Mouse (Mus musculus) forebrain, embryonic 12.5 days (tissue): ENCODE results near the gene Zdhhc1. TPM values are rescaled to one million over a fixed set of nuclear protein-coding genes. Genes with fewer than 3 reads are reported as not detected.
A peak's percentile ranks its signal among the peaks of the same experiment; 100 is the strongest.

ENCODE experiments used
- ATAC-seq: fragments of 200-750 bp; cut with Nextera tagmentation; 2 replicates; pipeline ENCODE4 v1.8.0; 2017; ENCODE audit warnings: moderate TSS enrichment; ENCODE audit not compliant: low FRiP score
- H3K27ac ChIP-seq: fragments of 300-500 bp; sonication (generic); 2 replicates; pipeline ENCODE4 v1.5.1; 2016; ENCODE audit warnings: mild to moderate bottlenecking
- H3K27me3 ChIP-seq: fragments of 300-500 bp; sonication (generic); 2 replicates; pipeline ENCODE4 v1.6.1; 2016; ENCODE audit warnings: mild to moderate bottlenecking
- H3K36me3 ChIP-seq: fragments of 300-500 bp; sonication (generic); replicated peaks from 2 replicates; pipeline ENCODE4 v1.6.1; 2016; ENCODE audit warnings: mild to moderate bottlenecking
- H3K4me1 ChIP-seq: fragments of 300-500 bp; sonication (generic); 2 replicates; pipeline ENCODE4 v1.6.1; 2016
- H3K4me2 ChIP-seq: fragments of 300-500 bp; sonication (generic); 2 replicates; pipeline ENCODE4 v1.6.1; 2016; ENCODE audit warnings: mild to moderate bottlenecking, moderate library complexity
- H3K4me3 ChIP-seq: fragments of 300-500 bp; sonication (generic); replicated peaks from 2 replicates; pipeline ENCODE4 v1.5.1; 2016; ENCODE audit warnings: mild to moderate bottlenecking
- H3K9ac ChIP-seq: fragments of 300-500 bp; sonication (generic); 2 replicates; pipeline ENCODE4 v1.6.1; 2016; ENCODE audit warnings: mild to moderate bottlenecking
- H3K9me3 ChIP-seq: fragments of 300-500 bp; sonication (generic); 2 replicates; pipeline ENCODE4 v1.6.1; 2016
- WGBS: fragments of 180-500 bp; shearing (Covaris S2); methylation state at CpG from one replicate; pipeline ENCODE4 v1.1.7; 2016; 5-methylcytosine and 5-hydroxymethylcytosine counted together
- polyA plus RNA-seq: library from polyadenylated mRNA; unstranded; fragments of >200 nt; fragmentation: Nextera tagmentation; extraction: Ambion mirVana; gene quantifications from 2 replicates; pipeline ENCODE4 v1.2.1, GENCODE M21; 2016

The Zdhhc1 gene
- polyA plus RNA-seq, 1 experiment from 2014 or later, result 26.1 TPM

DNA sequence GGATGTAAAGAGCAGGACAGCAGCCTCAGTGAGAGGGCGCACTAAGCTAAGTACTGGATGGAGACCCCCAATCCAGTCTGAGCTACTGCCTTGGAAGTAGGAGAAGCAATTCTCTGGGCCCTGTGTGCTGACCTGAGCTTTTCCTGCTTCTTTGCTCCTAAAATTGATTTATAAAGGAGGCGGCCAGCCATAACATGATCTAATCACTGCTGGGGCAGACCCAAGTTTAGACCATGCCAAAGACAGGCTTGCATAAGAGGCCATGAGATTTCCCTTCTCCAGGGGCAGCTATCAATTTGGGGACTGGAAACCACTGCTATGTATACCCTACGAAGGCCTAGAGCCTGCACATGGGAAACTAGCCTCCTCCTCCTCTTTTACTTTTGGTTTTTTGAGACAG lies 32.6 kb upstream of the Zdhhc1 start:
- no peak overlapping the region for H3K4me2 ChIP-seq
- no peak for ATAC-seq
- no peak overlapping the region for H3K4me3 ChIP-seq
- peaks cover 11% of the 10 kb centered on the region for H3K4me1 ChIP-seq
- H3K36me3 ChIP-seq, result peaks cover 23% of the 10 kb centered on the region
- no peaks in the 10 kb centered on the region for H3K9me3 ChIP-seq
- no peaks in the 10 kb centered on the region for H3K27me3 ChIP-seq
- H3K9ac ChIP-seq, result no peak overlapping the region
- H3K27ac ChIP-seq, result no peak overlapping the region
- WGBS, result 89% methylated on average over 3 of the region's 3 CpGs

DNA sequence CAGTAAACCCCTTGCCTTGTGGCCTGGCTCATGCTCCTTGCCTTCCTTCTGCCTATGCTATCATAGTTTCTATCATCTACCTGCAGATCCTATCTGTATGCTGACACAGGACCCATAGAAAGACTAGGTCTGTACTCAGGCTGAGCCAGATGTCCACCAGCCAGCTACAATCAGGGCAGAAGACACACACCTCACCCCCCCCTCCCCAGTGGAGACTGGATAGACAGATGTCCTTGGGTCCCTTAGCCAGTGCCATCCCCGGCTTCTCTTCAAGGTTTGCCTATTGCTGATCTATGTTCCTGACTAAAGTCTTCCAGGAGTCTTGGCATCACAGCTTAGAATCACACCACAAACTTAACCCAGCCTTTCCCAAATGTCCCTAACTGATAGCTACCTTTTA lies 31.5 kb upstream of the Zdhhc1 start:
- 100% methylated on average over 1 of the region's 1 CpGs for WGBS
- no peak for ATAC-seq
- Histone ChIP-seq H3K27me3 (no peaks in the 10 kb centered on the region), H3K4me2 (no peak overlapping the region), H3K27ac (no peak overlapping the region), H3K4me3 (no peak overlapping the region), H3K9ac (no peak overlapping the region), H3K9me3 (no peaks in the 10 kb centered on the region), H3K36me3 (peaks cover 28% of the 10 kb centered on the region), H3K4me1 (peaks cover 6% of the 10 kb centered on the region)

DNA sequence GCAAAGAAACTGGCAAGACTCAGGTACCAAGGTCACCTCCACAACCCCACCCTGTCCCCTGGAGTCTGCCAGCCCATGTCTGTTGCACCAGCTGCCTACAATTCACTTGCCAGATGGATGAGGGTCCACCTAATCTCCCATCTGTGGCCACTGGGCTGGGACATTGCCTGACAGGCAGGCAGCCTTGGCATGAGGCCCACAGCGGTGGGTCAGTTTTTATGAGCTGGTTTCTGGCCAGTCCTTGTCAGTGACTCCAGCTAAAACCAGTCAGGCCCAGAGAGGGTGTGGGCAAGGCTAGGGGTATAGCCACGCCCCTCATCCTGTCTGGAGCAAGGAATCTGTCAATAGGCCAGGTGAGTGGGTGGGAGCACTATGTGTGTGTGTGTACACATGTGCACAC lies 30.4 kb upstream of the Zdhhc1 start:
- no peak overlapping the region for H3K4me3 ChIP-seq
- H3K27ac ChIP-seq, result no peak overlapping the region
- H3K27me3 ChIP-seq, result no peaks in the 10 kb centered on the region
- no peak for ATAC-seq
- no peak overlapping the region for H3K9ac ChIP-seq
- peaks cover 37% of the 10 kb centered on the region for H3K36me3 ChIP-seq
- WGBS, result 90% methylated on average over 2 of the region's 2 CpGs
- peaks cover 6% of the 10 kb centered on the region for H3K4me1 ChIP-seq
- H3K9me3 ChIP-seq, result no peaks in the 10 kb centered on the region
- no peak overlapping the region for H3K4me2 ChIP-seq

DNA sequence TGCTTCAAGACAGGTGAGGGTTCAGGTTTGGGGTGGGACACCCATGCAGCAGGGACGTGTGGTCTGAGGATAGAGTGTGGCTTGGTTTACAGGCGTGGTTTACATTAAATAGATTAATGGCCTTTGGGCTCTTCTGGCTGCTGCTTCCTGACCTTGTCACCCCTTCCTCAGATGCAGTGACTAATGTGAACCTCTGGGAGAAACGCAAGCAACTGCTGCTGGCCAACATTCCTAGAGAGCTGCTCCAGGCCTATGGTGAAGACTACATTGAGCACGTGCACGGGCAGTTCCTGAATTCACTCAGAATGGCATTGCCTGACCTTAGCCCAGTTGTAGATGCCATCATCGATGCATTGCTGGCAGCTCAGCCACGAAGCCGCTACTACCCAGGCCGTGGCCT lies 26.2 kb upstream of the Zdhhc1 start:
- H3K36me3 ChIP-seq, result peaks cover 29% of the 10 kb centered on the region
- no peak overlapping the region for H3K27ac ChIP-seq
- ATAC-seq, result no peak
- no peak overlapping the region for H3K4me3 ChIP-seq
- peaks cover 18% of the 10 kb centered on the region for H3K27me3 ChIP-seq
- H3K9me3 ChIP-seq, result no peaks in the 10 kb centered on the region
- no peak overlapping the region for H3K9ac ChIP-seq
- peaks cover 43% of the 10 kb centered on the region for H3K4me1 ChIP-seq
- H3K4me2 ChIP-seq, result no peak overlapping the region
- WGBS, result 86% methylated on average over 9 of the region's 9 CpGs

DNA sequence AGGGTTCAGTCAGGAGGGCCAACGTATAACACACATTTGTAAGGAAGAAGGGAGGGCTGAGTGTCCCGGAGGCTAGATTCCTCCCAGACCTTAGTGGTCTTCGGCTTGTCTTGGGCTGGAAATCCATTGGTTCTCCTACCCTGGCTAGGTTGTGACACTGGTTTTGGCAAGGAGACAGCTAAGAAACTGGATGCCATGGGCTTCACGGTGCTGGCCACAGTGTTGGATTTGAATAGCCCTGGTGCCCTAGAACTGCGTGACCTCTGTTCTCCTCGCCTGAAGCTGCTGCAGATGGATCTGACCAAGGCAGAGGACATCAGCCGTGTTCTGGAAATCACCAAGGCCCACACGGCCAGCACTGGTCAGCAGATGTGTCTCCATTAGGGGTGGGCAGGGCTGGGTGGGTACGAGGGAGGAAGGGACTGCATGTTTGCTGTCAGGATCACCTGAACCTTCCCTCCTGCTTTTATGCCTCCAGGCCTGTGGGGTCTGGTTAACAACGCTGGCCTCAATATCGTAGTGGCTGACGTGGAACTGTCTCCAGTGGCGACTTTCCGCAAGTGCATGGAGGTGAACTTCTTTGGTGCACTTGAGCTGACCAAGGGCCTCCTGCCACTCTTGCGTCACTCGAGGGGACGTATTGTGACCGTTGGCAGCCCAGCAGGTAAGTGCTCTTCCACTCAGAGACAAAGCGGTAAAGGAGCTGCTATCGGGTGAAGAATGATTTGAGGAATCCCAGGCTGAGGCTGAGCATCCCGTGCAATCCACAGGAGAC lies 25.5 kb upstream of the Zdhhc1 start:
- Histone ChIP-seq H3K36me3 (peaks cover 29% of the 10 kb centered on the region), H3K9me3 (no peaks in the 10 kb centered on the region), H3K9ac (no peak overlapping the region), H3K27ac (no peak overlapping the region), H3K27me3 (peaks cover 25% of the 10 kb centered on the region), H3K4me2 (no peak overlapping the region), H3K4me3 (no peak overlapping the region), H3K4me1 (peaks cover 46% of the 10 kb centered on the region)
- no peak for ATAC-seq
- 88% methylated on average over 21 of the region's 21 CpGs for WGBS

- Histone ChIP-seq H3K27ac (peak overlapping the region; percentile 75), H3K4me3 (no peak overlapping the region), H3K36me3 (peaks cover 29% of the 10 kb centered on the region), H3K4me1 (peaks cover 50% of the 10 kb centered on the region), H3K4me2 (peak overlapping the region; percentile 95), H3K27me3 (peaks cover 35% of the 10 kb centered on the region), H3K9ac (peak overlapping the region; percentile 36; the same call in 1 of the 2 replicates), H3K9me3 (no peaks in the 10 kb centered on the region)
- peak; percentile 39 for ATAC-seq
- WGBS, result 0% methylated on average over 3 of the region's 3 CpGs
Observed at GRCm38 (mm10) chr8:105521061-105521460, 24.4 kb upstream of the Zdhhc1 start.

GRCm38 (mm10) chr8:105520521-105520920 lies 23.8 kb upstream of the Zdhhc1 start:
- Histone ChIP-seq H3K27me3 (peaks cover 35% of the 10 kb centered on the region), H3K27ac (peak overlapping the region; percentile 75), H3K4me2 (peak overlapping the region; percentile 95), H3K4me1 (peaks cover 54% of the 10 kb centered on the region), H3K9ac (peak overlapping the region; percentile 36; the same call in 1 of the 2 replicates), H3K36me3 (peaks cover 29% of the 10 kb centered on the region), H3K4me3 (0 out of 2 replicates have a peak overlapping the region, but pooled peaks have one; percentile 65), H3K9me3 (no peaks in the 10 kb centered on the region)
- WGBS, result 18% methylated on average over 5 of the region's 5 CpGs
- ATAC-seq, result no peak

DNA sequence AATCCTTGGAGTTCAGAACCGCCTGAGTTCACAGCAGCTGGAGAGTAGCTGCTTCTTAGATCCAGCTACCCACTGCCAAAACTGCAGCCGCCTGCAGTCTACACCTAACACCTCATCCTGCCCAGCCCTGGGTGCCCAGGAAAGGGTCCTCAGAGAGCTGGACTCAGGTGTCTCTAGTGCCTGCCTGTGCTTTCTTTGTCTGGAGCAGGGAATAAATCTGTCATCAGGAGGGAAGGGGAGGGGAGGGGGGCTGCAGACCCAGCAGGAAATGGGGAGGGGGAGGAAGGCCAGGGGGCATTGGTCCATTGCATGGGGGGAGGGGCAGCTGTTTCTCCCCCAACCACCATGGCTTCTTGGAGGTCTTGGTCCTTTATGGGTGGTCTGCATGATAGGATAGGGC lies 22.9 kb upstream of the Zdhhc1 start:
- Histone ChIP-seq H3K9me3 (no peaks in the 10 kb centered on the region), H3K4me3 (peak overlapping the region; percentile 65), H3K4me2 (peak overlapping the region; percentile 95), H3K36me3 (peaks cover 21% of the 10 kb centered on the region), H3K4me1 (peaks cover 54% of the 10 kb centered on the region), H3K27me3 (peaks cover 43% of the 10 kb centered on the region), H3K27ac (peak overlapping the region; percentile 67; the same call in 1 of the 2 replicates), H3K9ac (peak overlapping the region; percentile 71)
- no peak for ATAC-seq
- 0% methylated on average over 2 of the region's 2 CpGs for WGBS

DNA sequence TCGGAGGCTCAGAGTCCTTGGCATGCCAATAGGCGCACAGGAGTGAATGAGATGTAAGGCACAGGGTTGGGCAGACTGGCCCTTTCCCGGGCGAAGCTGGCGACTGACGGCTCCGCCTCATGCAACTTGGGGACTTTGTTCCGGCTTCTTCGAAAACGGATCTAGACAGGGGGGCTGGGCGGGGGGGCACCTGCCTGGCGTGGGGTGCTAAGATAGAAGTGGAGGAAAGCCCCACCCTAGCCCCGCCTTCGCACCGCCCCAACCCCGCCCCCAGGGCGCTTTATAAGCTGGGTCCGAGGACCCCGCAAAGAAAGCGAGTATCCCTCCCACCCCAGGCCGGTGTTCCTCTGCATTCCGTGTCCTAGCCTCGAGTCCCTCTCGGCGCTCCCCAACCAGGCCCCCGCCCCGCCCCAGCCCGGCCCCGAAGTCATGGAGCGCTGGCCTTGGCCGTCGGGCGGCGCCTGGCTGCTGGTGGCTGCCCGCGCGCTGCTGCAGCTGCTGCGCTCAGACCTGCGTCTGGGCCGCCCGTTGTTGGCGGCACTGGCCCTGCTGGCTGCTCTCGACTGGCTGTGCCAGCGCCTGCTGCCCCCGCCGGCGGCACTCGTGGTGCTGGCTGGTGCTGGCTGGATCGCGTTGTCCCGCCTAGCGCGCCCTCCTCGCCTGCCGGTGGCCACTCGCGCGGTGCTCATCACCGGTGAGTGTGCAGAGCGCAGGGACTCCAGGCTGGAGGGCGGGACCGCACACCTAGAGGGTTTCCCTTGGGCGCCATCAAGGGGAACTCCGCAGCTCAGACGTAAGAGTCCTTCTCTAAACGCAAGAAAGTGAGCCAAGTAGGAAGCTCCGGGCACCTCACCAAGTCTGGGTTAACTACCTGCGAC lies 22.0 kb upstream of the Zdhhc1 start, which contains the start of gene Hsd11b2:
Gene Hsd11b2, plus strand, starts transcription at position 320 of the 878 bp plus-strand sequence.
- Histone ChIP-seq H3K9ac (peak within 1 kb of the TSS; percentile 71), H3K27ac (peak within 1 kb of the TSS; percentile 67), H3K4me1 (peaks cover 54% of the 10 kb centered on the region), H3K4me3 (peak within 1 kb of the TSS; percentile 65), H3K27me3 (peaks cover 47% of the 10 kb centered on the region), H3K36me3 (peaks cover 14% of the 10 kb centered on the region), H3K9me3 (no peaks in the 10 kb centered on the region), H3K4me2 (peak within 1 kb of the TSS; percentile 95)
- ATAC-seq, result peak; percentile 65
- WGBS, result 1% methylated on average over 67 of the region's 68 CpGs

DNA sequence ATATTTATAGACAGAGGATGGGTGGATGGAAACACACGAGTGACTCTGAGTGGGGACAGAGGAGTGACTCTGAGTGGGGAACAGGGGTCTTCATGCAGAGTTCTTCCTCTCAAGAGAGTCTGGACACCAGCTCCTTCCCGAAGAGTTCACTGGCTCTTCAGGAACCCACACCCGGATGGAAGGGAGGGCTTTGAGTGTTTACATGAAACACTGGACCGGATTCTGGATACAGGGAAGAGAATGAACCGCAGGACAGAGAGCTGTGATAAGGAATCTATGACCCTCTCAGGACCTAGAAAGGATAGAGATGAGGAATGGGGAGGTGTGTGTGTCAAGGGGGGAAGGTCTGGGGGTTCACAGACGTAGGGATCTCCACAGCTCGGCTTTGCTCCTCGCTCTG lies 20.6 kb upstream of the Zdhhc1 start:
- 53% methylated on average over 8 of the region's 8 CpGs for WGBS
- H3K36me3 ChIP-seq, result peaks cover 4% of the 10 kb centered on the region; the same call in 1 of the 2 replicates
- peaks cover 54% of the 10 kb centered on the region for H3K4me1 ChIP-seq
- H3K9me3 ChIP-seq, result no peaks in the 10 kb centered on the region
- H3K4me3 ChIP-seq, result no peak overlapping the region
- no peak for ATAC-seq
- H3K27me3 ChIP-seq, result peaks cover 47% of the 10 kb centered on the region
- no peak overlapping the region for H3K27ac ChIP-seq
- H3K4me2 ChIP-seq, result 0 out of 2 replicates have a peak overlapping the region, but pooled peaks have one; percentile 0
- no peak overlapping the region for H3K9ac ChIP-seq

DNA sequence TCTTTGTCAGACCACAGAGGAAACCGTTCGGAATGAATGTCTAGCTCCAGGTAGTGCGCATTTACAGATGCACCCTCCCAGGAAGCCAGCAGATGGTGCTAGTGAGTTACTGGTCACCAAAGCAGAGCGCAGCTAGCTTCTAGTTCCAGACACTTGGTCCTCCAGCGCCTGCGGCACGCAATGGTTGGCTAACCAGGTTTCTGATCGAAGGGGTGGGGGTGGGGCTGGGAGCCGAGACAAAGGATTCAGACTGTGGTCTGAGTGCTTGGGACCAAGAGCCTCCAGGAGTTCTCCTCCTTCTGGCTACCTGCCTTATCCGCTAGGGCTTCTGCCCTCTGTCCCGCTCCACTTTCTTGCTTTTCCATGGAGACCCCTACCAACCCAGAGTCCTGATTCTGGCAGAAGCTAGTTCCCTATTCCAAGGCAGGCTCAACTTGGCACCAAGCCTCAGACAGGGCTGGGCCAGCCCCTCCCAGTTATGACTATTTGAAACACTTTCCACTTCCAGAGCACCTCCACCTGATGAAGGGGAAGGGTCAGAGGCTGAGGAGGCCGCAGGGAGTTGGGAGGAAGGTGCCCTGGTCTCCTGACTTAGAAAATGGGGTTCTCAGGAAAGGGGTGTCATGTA lies 19.4 kb upstream of the Zdhhc1 start:
- Histone ChIP-seq H3K4me1 (peaks cover 44% of the 10 kb centered on the region), H3K27ac (no peak overlapping the region), H3K4me2 (peak overlapping the region; percentile 41), H3K9ac (no peak overlapping the region), H3K27me3 (peaks cover 47% of the 10 kb centered on the region), H3K36me3 (no peaks in the 10 kb centered on the region), H3K4me3 (no peak overlapping the region), H3K9me3 (no peaks in the 10 kb centered on the region)
- peak; percentile 47 for ATAC-seq
- 8% methylated on average over 12 of the region's 12 CpGs for WGBS

GRCm38 (mm10) chr8:105514656-105515055 lies 18.0 kb upstream of the Zdhhc1 start:
- no peak for ATAC-seq
- peaks cover 29% of the 10 kb centered on the region for H3K4me1 ChIP-seq
- WGBS, result 82% methylated on average over 5 of the region's 5 CpGs
- H3K4me3 ChIP-seq, result no peak overlapping the region
- no peak overlapping the region for H3K27ac ChIP-seq
- no peaks in the 10 kb centered on the region for H3K36me3 ChIP-seq
- H3K4me2 ChIP-seq, result no peak overlapping the region
- no peaks in the 10 kb centered on the region for H3K9me3 ChIP-seq
- H3K27me3 ChIP-seq, result peaks cover 41% of the 10 kb centered on the region
- H3K9ac ChIP-seq, result no peak overlapping the region
